Mouse (Mus musculus): ENCODE results near the gene Cx3cr1.

- no peak for TF ChIP-seq POLR2A (IDR thresholded peaks at IDR 0.05; ENCODE audit: borderline replicate concordance, low read depth, low read length)
- TF ChIP-seq CTCF (IDR thresholded peaks at IDR 0.05; ENCODE audit: low read depth, low read length): no peak
Measured at GRCm38 (mm10) chr9:119978151-119978810, 91.4 kb downstream of the Cx3cr1 start.

Measured in bone marrow macrophage, adult 2 months (primary cell).